Mouse (Mus musculus) embryonic facial prominence, embryonic 12.5 days (tissue): Measurements from ENCODE around the gene Arhgap45. TPM values are rescaled to one million over a fixed set of nuclear protein-coding genes. Genes with fewer than 3 reads are reported as not detected.

Experiments used
- ATAC-seq: fragments of 200-750 bp; cut with Nextera tagmentation; 2 replicates; pipeline ENCODE4 v1.8.0; 2017; ENCODE audit not compliant: insufficient number of reproducible peaks, insufficient read depth, low FRiP score, low TSS enrichment
- H3K27ac ChIP-seq: fragments of 300-500 bp; sonication (generic); 2 replicates; pipeline ENCODE4 v1.5.1; 2016; ENCODE audit warnings: mild to moderate bottlenecking
- H3K27me3 ChIP-seq: fragments of 300-500 bp; sonication (generic); 2 replicates; pipeline ENCODE4 v1.6.1; 2016; ENCODE audit warnings: mild to moderate bottlenecking, moderate library complexity
- H3K36me3 ChIP-seq: fragments of 300-500 bp; sonication (generic); 2 replicates; pipeline ENCODE4 v1.6.1; 2016; ENCODE audit warnings: mild to moderate bottlenecking
- H3K4me1 ChIP-seq: fragments of 300-500 bp; sonication (generic); 2 replicates; pipeline ENCODE4 v1.6.1; 2016
- H3K4me2 ChIP-seq: fragments of 300-500 bp; sonication (generic); replicated peaks from 2 replicates; pipeline ENCODE4 v1.6.1; 2016; ENCODE audit warnings: mild to moderate bottlenecking, moderate library complexity
- H3K4me3 ChIP-seq: fragments of 300-500 bp; sonication (generic); 2 replicates; pipeline ENCODE4 v1.5.1; 2016; ENCODE audit warnings: mild to moderate bottlenecking
- H3K9ac ChIP-seq: fragments of 300-500 bp; sonication (generic); 2 replicates; pipeline ENCODE4 v1.6.1; 2016; ENCODE audit warnings: mild to moderate bottlenecking, moderate library complexity
- H3K9me3 ChIP-seq: fragments of 300-500 bp; sonication (generic); 2 replicates; pipeline ENCODE4 v1.6.1; 2016; ENCODE audit warnings: mild to moderate bottlenecking, moderate library complexity
- whole genome bisulfite sequencing: fragments of 180-500 bp; shearing (Covaris S2); methylation state at CpG from one replicate; pipeline ENCODE4 v1.1.7; 2016; 5-methylcytosine and 5-hydroxymethylcytosine counted together
- polyA plus RNA-seq: library from polyadenylated mRNA; unstranded; fragments of >200 nt; fragmentation: Nextera tagmentation; extraction: Ambion mirVana; gene quantifications from 2 replicates; pipeline ENCODE4 v1.2.1, GENCODE M21; 2016

Gene Arhgap45
- polyA plus RNA-seq, 1 experiment from 2014 or later: 8.1 TPM

DNA sequence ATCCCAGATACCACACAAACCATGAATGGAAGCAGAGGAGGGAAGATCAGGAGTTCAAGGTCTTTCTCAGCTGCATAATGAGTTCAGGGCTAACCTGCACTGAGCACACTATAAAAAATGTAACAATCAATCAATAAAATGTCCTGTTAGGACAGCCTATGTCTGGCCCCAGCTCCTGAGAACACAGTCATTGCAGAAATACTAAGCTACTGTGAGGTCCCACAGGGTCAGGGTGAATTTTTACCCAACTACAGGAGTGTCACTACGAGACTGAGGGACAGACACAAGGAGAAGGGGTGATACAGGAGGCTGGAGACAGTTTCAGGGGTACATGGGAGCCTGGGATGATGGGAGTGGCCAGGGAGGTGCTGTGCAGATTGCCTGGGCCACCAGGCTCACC is 61.9 kb downstream of the Arhgap45 start:
- Histone ChIP-seq H3K4me3 (no peak overlapping the region), H3K4me1 (peaks cover 14% of the 10 kb centered on the region), H3K27ac (no peak overlapping the region), H3K27me3 (no peaks in the 10 kb centered on the region), H3K4me2 (no peak overlapping the region), H3K36me3 (peaks cover 42% of the 10 kb centered on the region), H3K9me3 (no peaks in the 10 kb centered on the region), H3K9ac (no peak overlapping the region)
- no peak for ATAC-seq
- WGBS: 70% methylated on average over 1 of the region's 1 CpGs

- no peaks in the 10 kb centered on the region for H3K27me3 ChIP-seq
- no peak for ATAC-seq
- no peak overlapping the region for H3K9ac ChIP-seq
- H3K4me3 ChIP-seq: no peak overlapping the region
- peaks cover 5% of the 10 kb centered on the region for H3K4me1 ChIP-seq
- H3K9me3 ChIP-seq: no peaks in the 10 kb centered on the region
- no peak overlapping the region for H3K4me2 ChIP-seq
- WGBS: 81% methylated on average over 16 of the region's 16 CpGs
- H3K36me3 ChIP-seq: peaks cover 58% of the 10 kb centered on the region
- no peak overlapping the region for H3K27ac ChIP-seq
Measured at GRCm38 (mm10) chr10:80080396-80081070, 64.1 kb downstream of the Arhgap45 start.

Other genes with a start within 250 kb of the Arhgap45 start
- gene Rnf126, start 249.7 kb upstream of the Arhgap45 start, polyA plus RNA-seq: 109 and 111 TPM in 2 replicates
- 3.5 and 3.7 TPM in 2 replicates for gene Fstl3, start 239.4 kb upstream of the Arhgap45 start, polyA plus RNA-seq
- gene Prss57, start 225.7 kb upstream of the Arhgap45 start, polyA plus RNA-seq: 0.06 TPM in 1 of 2 replicates, not detected in the other
- 132 and 142 TPM in 2 replicates for gene Palm, start 223.1 kb upstream of the Arhgap45 start, polyA plus RNA-seq
- 2.0 and 3.1 TPM in 2 replicates for gene Misp, start 195.7 kb upstream of the Arhgap45 start, polyA plus RNA-seq
- 352 and 363 TPM in 2 replicates for gene Ptbp1, start 162.2 kb upstream of the Arhgap45 start, polyA plus RNA-seq
- gene Prtn3, start 142.2 kb upstream of the Arhgap45 start, polyA plus RNA-seq: 10.1 and 11.3 TPM in 2 replicates
- 169 and 181 TPM in 2 replicates for gene Plppr3, start 142.0 kb upstream of the Arhgap45 start, polyA plus RNA-seq
- 0.33 and 0.55 TPM in 2 replicates for gene Elane, start 130.4 kb upstream of the Arhgap45 start, polyA plus RNA-seq
- gene Cfd, start 125.8 kb upstream of the Arhgap45 start, polyA plus RNA-seq: not detected in 2 replicates
- 60.4 and 60.9 TPM in 2 replicates for gene Med16, start 107.7 kb upstream of the Arhgap45 start, polyA plus RNA-seq
- 5.0 and 18.8 TPM in 2 replicates for gene Gm26602, start 105.8 kb upstream of the Arhgap45 start, polyA plus RNA-seq
- 0.85 and 1.4 TPM in 2 replicates for gene Kiss1r, start 99.7 kb upstream of the Arhgap45 start, polyA plus RNA-seq
- gene R3hdm4, start 95.4 kb upstream of the Arhgap45 start, polyA plus RNA-seq: 159 and 166 TPM in 2 replicates
- 4.9 and 6.6 TPM in 2 replicates for gene Arid3a, start 89.6 kb upstream of the Arhgap45 start, polyA plus RNA-seq
- 118 and 120 TPM in 2 replicates for gene Wdr18, start 56.5 kb upstream of the Arhgap45 start, polyA plus RNA-seq
- 0.50 and 0.92 TPM in 2 replicates for gene Grin3b, start 45.9 kb upstream of the Arhgap45 start, polyA plus RNA-seq
- gene Tmem259, start 32.3 kb upstream of the Arhgap45 start, polyA plus RNA-seq: 24.3 and 25.9 TPM in 2 replicates
- 311 and 313 TPM in 2 replicates for gene Cnn2, start 28.1 kb upstream of the Arhgap45 start, polyA plus RNA-seq
- gene Abca7, start 20.2 kb upstream of the Arhgap45 start, polyA plus RNA-seq: 2.6 and 3.9 TPM in 2 replicates
- 227 and 245 TPM in 2 replicates for gene Polr2e, start 23.1 kb downstream of the Arhgap45 start, polyA plus RNA-seq
- gene Gpx4, start 30.5 kb downstream of the Arhgap45 start, polyA plus RNA-seq: 475 and 505 TPM in 2 replicates
- 15.2 and 16.1 TPM in 2 replicates for gene Sbno2, start 88.9 kb downstream of the Arhgap45 start, polyA plus RNA-seq
- gene Stk11, start 99.2 kb downstream of the Arhgap45 start, polyA plus RNA-seq: 17.2 and 18.5 TPM in 2 replicates
- gene Atp5d, start 122.0 kb downstream of the Arhgap45 start, polyA plus RNA-seq: 457 and 481 TPM in 2 replicates
- gene Cbarp, start 124.2 kb downstream of the Arhgap45 start, polyA plus RNA-seq: 8.4 and 8.5 TPM in 2 replicates
- 33.4 and 35.1 TPM in 2 replicates for gene Midn, start 131.6 kb downstream of the Arhgap45 start, polyA plus RNA-seq
- gene Cirbp, start 149.3 kb downstream of the Arhgap45 start, polyA plus RNA-seq: 151 and 159 TPM in 2 replicates
- gene 1600002K03Rik, start 156.3 kb downstream of the Arhgap45 start, polyA plus RNA-seq: 11.6 and 13.0 TPM in 2 replicates
- gene Efna2, start 162.8 kb downstream of the Arhgap45 start, polyA plus RNA-seq: 55.8 and 56.9 TPM in 2 replicates
- gene Mum1, start 209.8 kb downstream of the Arhgap45 start, polyA plus RNA-seq: 85.1 and 93.4 TPM in 2 replicates
- gene Ndufs7, start 232.5 kb downstream of the Arhgap45 start, polyA plus RNA-seq: 260 and 269 TPM in 2 replicates
- gene Gamt, start 244.4 kb downstream of the Arhgap45 start, polyA plus RNA-seq: 33.8 and 38.6 TPM in 2 replicates
- 70.7 and 71.8 TPM in 2 replicates for gene Dazap1, start 244.8 kb downstream of the Arhgap45 start, polyA plus RNA-seq